Comparison of ENCODE assay signal across 20 mouse cellular contexts in genomic region chr3:68650251-68650650, GRCm38 (mm10). TPM values are rescaled to one million over a fixed set of nuclear protein-coding genes. Genes with fewer than 3 reads are reported as not detected.
DNase-seq lines count a peak whose midpoint lies in the region; ATAC-seq and TF ChIP-seq lines count a peak whose summit lies in the region.
"Had no signal": no experiment of that assay in that cellular context is flagged by ENCODE, and none has a peak within 500 bp of the region (broad histone marks: within the 10 kb centered on the region; RNA-seq: fewer than 3 reads in every experiment).

No protein-coding gene starts in this region.

- no peaks in the 10 kb centered on the region for H3K36me3 ChIP-seq in heart, adult 2 months (ENCODE audit: control insufficient read depth, insufficient read depth, low read length)
- H3K36me3 ChIP-seq in midbrain, embryonic 16.5 days (ENCODE audit: control insufficient read depth, insufficient read depth, low read length) = no peaks in the 10 kb centered on the region
- H3K36me3 ChIP-seq: embryonic facial prominence, embryonic 10.5 days; embryonic facial prominence, embryonic 12.5 days; forebrain, embryonic 15.5 days had no signal

- no peak for TF ChIP-seq CTCF in heart, adult 2 months (IDR thresholded peaks at IDR 0.05)

- H3K4me3 ChIP-seq in heart, adult 2 months = no peak overlapping the region
- H3K4me3 ChIP-seq in midbrain, embryonic 16.5 days (ENCODE audit: low read depth, low read length) = no peak overlapping the region
- H3K4me3 ChIP-seq: embryonic facial prominence, embryonic 10.5 days; embryonic facial prominence, embryonic 12.5 days; forebrain, embryonic 13.5 days; forebrain, embryonic 15.5 days had no signal

- TF ChIP-seq EP300 in heart, adult 2 months (IDR thresholded peaks at IDR 0.05; ENCODE audit: insufficient read depth, low read depth, low read length) = no peak

- no peak for ATAC-seq in midbrain, embryonic 16.5 days
- ATAC-seq: forebrain, embryonic 13.5 days; forebrain, embryonic 15.5 days; forebrain, postnatal 0 days had no signal

- no peak overlapping the region for H3K9ac ChIP-seq in heart, adult 2 months (ENCODE audit: low read depth, low read length)
- H3K9ac ChIP-seq in midbrain, embryonic 16.5 days (ENCODE audit: low read depth, low read length) = no peak overlapping the region
- H3K9ac ChIP-seq: embryonic facial prominence, embryonic 12.5 days; forebrain, embryonic 13.5 days; forebrain, embryonic 15.5 days; forebrain, postnatal 0 days had no signal

- H3K4me1 ChIP-seq in heart, adult 2 months (ENCODE audit: control insufficient read depth, insufficient read depth, low read length) = no peaks in the 10 kb centered on the region
- H3K4me1 ChIP-seq in midbrain, embryonic 16.5 days (ENCODE audit: control insufficient read depth, insufficient read depth, low read length) = no peaks in the 10 kb centered on the region
- H3K4me1 ChIP-seq: embryonic facial prominence, embryonic 10.5 days; embryonic facial prominence, embryonic 12.5 days; forebrain, embryonic 13.5 days; forebrain, embryonic 15.5 days had no signal

- H3K79me2 ChIP-seq in heart, adult 2 months (replicated peaks; ENCODE audit: control insufficient read depth, insufficient read depth, low read length) = no peaks in the 10 kb centered on the region

- H3K27ac ChIP-seq in heart, adult 2 months = no peak overlapping the region
- no peak overlapping the region for H3K27ac ChIP-seq in midbrain, embryonic 16.5 days (ENCODE audit: low read length)
- H3K27ac ChIP-seq: embryonic facial prominence, embryonic 10.5 days; embryonic facial prominence, embryonic 12.5 days; forebrain, embryonic 13.5 days; forebrain, embryonic 15.5 days had no signal

- DNase-seq in heart, adult 11 months = peak; percentile 76
- DNase-seq in heart, adult 2 months = no peak
- DNase-seq in right cerebral cortex, adult 18-20 months = peak; percentile 52
- no peak for DNase-seq in right cerebral cortex, postnatal 36 days (ENCODE audit: low spot score in 2 of 2)
- DNase-seq: adrenal gland, adult 2 months; adrenal gland, postnatal 10 days; adrenal gland, postnatal 25 days; cerebellum, adult 11-12 months; cerebellum, adult 2 months; cerebellum, adult 9-10 months; cerebellum, postnatal 10 days; cerebellum, postnatal 25 days; forebrain, postnatal 0 days had no signal

- intact Hi-C loops in heart, adult 2 months (cut with DNase I) = no loop called here

- H3K9me3 ChIP-seq in midbrain, embryonic 16.5 days (replicated peaks; ENCODE audit: control insufficient read depth, low read length, poor library complexity, severe bottlenecking) = no peaks in the 10 kb centered on the region
- H3K9me3 ChIP-seq: embryonic facial prominence, embryonic 10.5 days; embryonic facial prominence, embryonic 12.5 days; forebrain, embryonic 13.5 days; forebrain, embryonic 15.5 days had no signal

- no peak overlapping the region for H3K4me2 ChIP-seq in midbrain, embryonic 16.5 days (ENCODE audit: low read length)
- H3K4me2 ChIP-seq: embryonic facial prominence, embryonic 12.5 days; forebrain, embryonic 13.5 days; forebrain, embryonic 15.5 days had no signal

- no peaks in the 10 kb centered on the region for H3K27me3 ChIP-seq in heart, adult 2 months (ENCODE audit: control insufficient read depth, insufficient read depth, low read length)
- H3K27me3 ChIP-seq in midbrain, embryonic 16.5 days (ENCODE audit: control insufficient read depth, insufficient read depth, low read depth, low read length) = no peaks in the 10 kb centered on the region
- H3K27me3 ChIP-seq: embryonic facial prominence, embryonic 12.5 days; forebrain, embryonic 13.5 days; forebrain, embryonic 15.5 days had no signal

- TF ChIP-seq POLR2A in heart, adult 2 months (IDR thresholded peaks at IDR 0.05; ENCODE audit: insufficient read depth, low read depth, low read length) = no peak

- 90% methylated on average over 3 of the region's 3 CpGs for WGBS in heart, adult 2 months
- WGBS in midbrain, embryonic 16.5 days = 95% methylated on average over 3 of the region's 3 CpGs

RNA-seq across cellular contexts. Expression of gene Il12a, which starts 40.2 kb away (rescaled TPM):
- under 1 TPM in 1 of 2 experiments, not detected in 1; 0.23 TPM for total RNA-seq in heart, adult 2 months (2021)
- 0.84 and 1.2 TPM in 2 replicates for polyA plus RNA-seq in heart, adult 2 months (2012; rRNA removed)
- 0.28 TPM in 1 of 2 replicates, not detected in the other for polyA plus RNA-seq in midbrain, embryonic 16.5 days (2015; fragmentation: Nextera tagmentation; extraction: Ambion mirVana)
- total RNA-seq: ES-E14; forebrain, postnatal 0 days; MEL had no signal
- polyA plus RNA-seq: adrenal gland, adult 2 months; embryonic facial prominence, embryonic 10.5 days; forebrain, postnatal 0 days had no signal

Comparison
In these comparisons a context has a peak if more than half of its experiments do, and no peak if none do; other contexts are left out.
1. DNase-seq: peak in heart, adult 11 months (single experiment) and right cerebral cortex, adult 18-20 months (single experiment); none in heart, adult 2 months (0 of 2) and right cerebral cortex, postnatal 36 days (0 of 2).